Mouse (Mus musculus) C2C12 (cell line): Measurements from ENCODE around the gene Tbc1d1. TPM values are rescaled to one million over a fixed set of nuclear protein-coding genes. Genes with fewer than 3 reads are reported as not detected.

Experiments
- H3K27me3 ChIP-seq: one replicate; pipeline ENCODE4 v1.6.1; 2011; ENCODE audit not compliant: control insufficient read depth, insufficient read depth, insufficient read length
- H3K36me3 ChIP-seq: one replicate; pipeline ENCODE4 v1.6.1; 2011; ENCODE audit not compliant: control insufficient read depth, insufficient read depth
- H3K4me3 ChIP-seq: one replicate; pipeline ENCODE4 v1.5.1; 2011; ENCODE audit warnings: mild to moderate bottlenecking, control low read depth; ENCODE audit not compliant: poor library complexity, insufficient read depth, severe bottlenecking
- H3K79me2 ChIP-seq: one replicate; pipeline ENCODE4 v1.6.1; 2011; ENCODE audit not compliant: control insufficient read depth, insufficient read depth
- H3K79me3 ChIP-seq: one replicate; pipeline ENCODE4 v1.6.1; 2011; ENCODE audit warnings: low read depth, control low read depth
- H3ac ChIP-seq: one replicate; pipeline ENCODE3; 2011; ENCODE audit warnings: low read depth; ENCODE audit not compliant: control insufficient read depth, insufficient read length
- CEBPB ChIP-seq: IDR thresholded peaks from one replicate; pipeline ENCODE4 v1.6.1; 2011; ENCODE audit warnings: low read depth, mild to moderate bottlenecking, control low read depth, moderate library complexity
- CTCF ChIP-seq: IDR thresholded peaks from one replicate; pipeline ENCODE4 v1.5.1; 2011; ENCODE audit not compliant: control insufficient read depth, insufficient read depth, insufficient read length
- FOSL1 ChIP-seq: IDR thresholded peaks from one replicate; pipeline ENCODE4 v1.8.0; 2011; ENCODE audit warnings: mild to moderate bottlenecking, low read length; ENCODE audit not compliant: poor library complexity, insufficient read depth, severe bottlenecking
- MAX ChIP-seq: IDR thresholded peaks from one replicate; pipeline ENCODE4 v1.6.1; 2011; ENCODE audit warnings: mild to moderate bottlenecking, control low read depth
- MYOD1 ChIP-seq: IDR thresholded peaks from one replicate; pipeline ENCODE4 v1.6.1; 2011; ENCODE audit warnings: low read depth; ENCODE audit not compliant: control insufficient read depth, insufficient read length
- MYOG ChIP-seq: IDR thresholded peaks from one replicate; pipeline ENCODE4 v1.6.1; 2011; ENCODE audit not compliant: control insufficient read depth, insufficient read length; ENCODE audit errors: extremely low read depth
- USF1 ChIP-seq: IDR thresholded peaks from one replicate; pipeline ENCODE4 v1.6.1; 2011; ENCODE audit warnings: low read depth, mild to moderate bottlenecking, control low read depth, moderate library complexity
- polyA plus RNA-seq: library from polyadenylated mRNA; unstranded; fragments of >200 nt; fragmentation: generic; extraction: Trizol; gene quantifications from one replicate; pipeline ENCODE4 v1.2.1, GENCODE M21; 2012; ENCODE audit warnings: missing spikeins

Tbc1d1 gene
- polyA plus RNA-seq, 1 experiment = 25.0 TPM

DNA sequence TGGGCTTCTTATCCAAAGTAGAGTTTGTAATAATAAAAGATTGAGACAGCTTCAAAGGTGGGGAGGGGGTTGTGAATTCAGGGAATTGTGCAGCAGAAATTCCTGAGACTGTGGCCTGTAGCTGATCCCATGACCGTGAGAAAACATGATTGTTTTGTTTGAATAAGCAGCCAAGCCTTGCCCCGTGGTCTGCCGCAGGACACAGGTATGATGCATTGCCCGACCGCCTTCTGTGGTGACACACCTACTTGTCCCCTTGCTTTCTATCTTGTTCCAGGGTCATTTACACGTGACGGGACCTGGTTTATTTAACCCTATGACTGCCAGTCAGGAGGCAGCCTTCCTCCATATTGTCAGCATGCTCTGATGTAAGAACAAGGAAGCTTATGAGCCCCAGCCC lies 123.6 kb downstream of the Tbc1d1 start:
- Histone ChIP-seq H3K36me3 (peaks cover 41% of the 10 kb centered on the region), H3K79me3 (no peaks in the 10 kb centered on the region), H3K79me2 (no peaks in the 10 kb centered on the region), H3ac (no peak overlapping the region), H3K4me3 (no peak overlapping the region), H3K27me3 (no peaks in the 10 kb centered on the region)
- no peak for TF ChIP-seq FOSL1

- no peak for TF ChIP-seq MYOD1
- peak; percentile 60 for TF ChIP-seq FOSL1
- peak; percentile 19 for TF ChIP-seq CTCF
- Histone ChIP-seq H3K4me3 (no peak overlapping the region), H3K79me2 (no peaks in the 10 kb centered on the region), H3K79me3 (no peaks in the 10 kb centered on the region), H3K27me3 (no peaks in the 10 kb centered on the region), H3ac (no peak overlapping the region), H3K36me3 (peaks cover 37% of the 10 kb centered on the region)
Measured at GRCm38 (mm10) chr5:64280191-64280590, 124.1 kb downstream of the Tbc1d1 start.

GRCm38 (mm10) chr5:64280613-64281012 lies 124.5 kb downstream of the Tbc1d1 start:
- H3ac ChIP-seq = no peak overlapping the region
- peaks cover 36% of the 10 kb centered on the region for H3K36me3 ChIP-seq
- TF ChIP-seq USF1 (no peak), MYOG (no peak), FOSL1 (no peak), CTCF (no peak), MYOD1 (no peak), MAX (no peak), CEBPB (no peak)

DNA sequence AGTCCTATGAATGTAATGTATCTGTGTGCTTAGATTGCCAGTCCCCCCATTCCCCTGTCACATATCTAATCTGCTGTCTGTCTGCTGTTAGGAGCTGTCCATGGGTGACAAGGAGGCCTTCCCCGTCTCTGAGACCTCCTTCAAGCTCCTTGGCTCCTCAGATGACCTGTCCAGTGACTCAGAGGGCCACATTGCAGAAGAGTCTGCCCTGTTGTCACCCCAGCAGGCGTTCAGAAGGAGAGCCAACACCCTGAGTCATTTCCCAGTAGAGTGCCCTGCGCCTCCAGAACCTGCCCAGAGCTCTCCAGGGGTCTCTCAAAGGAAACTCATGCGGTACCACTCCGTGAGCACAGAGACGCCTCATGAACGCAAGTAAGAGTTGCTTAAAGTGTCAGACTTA lies 125.6 kb downstream of the Tbc1d1 start:
- H3K79me2 ChIP-seq = no peaks in the 10 kb centered on the region
- no peaks in the 10 kb centered on the region for H3K79me3 ChIP-seq
- peaks cover 39% of the 10 kb centered on the region for H3K36me3 ChIP-seq
- H3K4me3 ChIP-seq = no peak overlapping the region
- no peak overlapping the region for H3ac ChIP-seq
- TF ChIP-seq USF1 (no peak), FOSL1 (no peak), CEBPB (peak; percentile 17), CTCF (no peak), MAX (no peak), MYOG (no peak), MYOD1 (no peak)
- no peaks in the 10 kb centered on the region for H3K27me3 ChIP-seq

More at GRCm38 (mm10) chr5:64280613-64281012, 124.5 kb downstream of the Tbc1d1 start:
- Histone ChIP-seq H3K27me3 (no peaks in the 10 kb centered on the region), H3K4me3 (no peak overlapping the region), H3K79me3 (no peaks in the 10 kb centered on the region), H3K79me2 (no peaks in the 10 kb centered on the region)

- TF ChIP-seq MYOG (no peak), FOSL1 (no peak), CTCF (no peak), CEBPB (no peak), MYOD1 (no peak), USF1 (no peak), MAX (no peak)
- Histone ChIP-seq H3K79me2 (no peaks in the 10 kb centered on the region), H3K4me3 (no peak overlapping the region), H3K79me3 (no peaks in the 10 kb centered on the region), H3K27me3 (no peaks in the 10 kb centered on the region), H3K36me3 (peaks cover 36% of the 10 kb centered on the region), H3ac (no peak overlapping the region)
Measured at GRCm38 (mm10) chr5:64282594-64282993, 126.5 kb downstream of the Tbc1d1 start.

DNA sequence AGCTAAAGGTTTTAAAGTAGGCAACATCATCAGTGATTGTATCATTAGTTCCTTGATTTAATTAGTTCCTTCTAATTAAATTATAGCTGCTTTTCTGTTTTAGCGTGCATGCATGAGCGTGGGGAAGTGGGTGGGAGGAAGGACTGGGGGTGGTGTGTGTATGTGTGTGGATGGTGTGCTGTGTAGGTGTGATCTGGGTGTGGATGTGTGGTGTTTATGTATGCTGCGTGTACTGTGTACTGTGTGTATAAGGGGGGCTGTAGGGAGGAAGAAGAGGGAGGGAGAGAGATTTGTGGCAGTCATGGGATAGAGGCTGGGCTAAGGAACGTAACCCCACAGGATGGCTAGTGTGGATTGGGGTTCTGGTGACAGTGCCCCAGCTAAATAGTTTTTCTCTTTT lies 129.2 kb downstream of the Tbc1d1 start:
- no peak overlapping the region for H3ac ChIP-seq
- H3K79me3 ChIP-seq = no peaks in the 10 kb centered on the region
- H3K4me3 ChIP-seq = no peak overlapping the region
- peaks cover 23% of the 10 kb centered on the region for H3K36me3 ChIP-seq
- no peaks in the 10 kb centered on the region for H3K79me2 ChIP-seq
- no peak for TF ChIP-seq FOSL1
- no peak for TF ChIP-seq MAX
- no peak for TF ChIP-seq USF1
- TF ChIP-seq MYOD1 = no peak
- no peak for TF ChIP-seq CEBPB
- no peak for TF ChIP-seq CTCF
- no peak for TF ChIP-seq MYOG
- no peaks in the 10 kb centered on the region for H3K27me3 ChIP-seq
